Mouse (Mus musculus) spleen, postnatal 36 days (tissue): ENCODE results near the gene Gstp3.
"Not testable (repeated sequence)": the region's sequence is repeated elsewhere in the genome, so short reads cannot be mapped to it uniquely, and the experiment has no call there.

Source experiments
- DNase-seq, 2 experiments: peaks; one replicate each; pipeline ENCODE4 v3.0.0; 2022; ENCODE audit warnings: low spot score in 2 of 2, mixed read lengths in 1 of 2

Gstp3 gene

GRCm38 (mm10) chr19:4037788-4038232 is 21.6 kb downstream of the Gstp3 start, which contains the start of gene Gstp1:
Gstp1 (minus strand) TSS chr19:4037985.
- DNase-seq, result peak; percentile 88 to 89

- DNase-seq, result not testable (repeated sequence)
Observed at GRCm38 (mm10) chr19:4037154-4037787, 22.1 kb downstream of the Gstp3 start.

DNA sequence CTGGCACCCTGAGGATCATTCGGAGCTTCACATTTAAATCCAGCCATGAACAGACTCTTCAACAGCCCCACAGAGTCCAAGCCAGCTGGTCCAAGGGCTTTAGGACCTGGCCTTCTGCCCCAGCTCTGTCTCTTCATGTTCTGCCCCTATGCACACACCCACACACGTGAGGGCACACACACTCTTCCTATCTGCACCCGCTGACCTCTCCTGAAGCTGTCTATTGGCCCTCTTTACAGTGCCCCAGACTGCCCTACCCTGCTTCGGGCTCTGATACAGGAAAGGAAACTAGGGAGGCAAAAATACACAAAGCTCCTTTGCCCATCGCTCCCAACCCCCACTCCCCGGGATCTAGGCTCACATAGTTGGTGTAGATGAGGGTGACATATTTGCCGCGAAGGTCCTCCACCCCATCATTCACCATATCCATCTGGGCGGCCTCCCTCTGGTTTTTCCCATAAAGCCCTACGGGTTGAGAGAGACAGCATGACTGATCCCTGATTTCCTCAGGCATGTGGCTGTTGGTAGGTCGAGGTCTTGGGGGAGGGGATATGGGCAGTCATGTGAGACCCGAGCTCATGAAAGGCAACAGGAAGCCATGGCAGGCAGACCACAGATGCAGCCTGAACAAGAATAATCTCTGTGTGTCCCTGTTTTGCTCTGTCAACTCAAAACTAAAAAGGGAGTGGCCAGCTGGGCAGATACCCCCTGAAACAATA is 22.9 kb downstream of the Gstp3 start:
- no peak for DNase-seq

DNA sequence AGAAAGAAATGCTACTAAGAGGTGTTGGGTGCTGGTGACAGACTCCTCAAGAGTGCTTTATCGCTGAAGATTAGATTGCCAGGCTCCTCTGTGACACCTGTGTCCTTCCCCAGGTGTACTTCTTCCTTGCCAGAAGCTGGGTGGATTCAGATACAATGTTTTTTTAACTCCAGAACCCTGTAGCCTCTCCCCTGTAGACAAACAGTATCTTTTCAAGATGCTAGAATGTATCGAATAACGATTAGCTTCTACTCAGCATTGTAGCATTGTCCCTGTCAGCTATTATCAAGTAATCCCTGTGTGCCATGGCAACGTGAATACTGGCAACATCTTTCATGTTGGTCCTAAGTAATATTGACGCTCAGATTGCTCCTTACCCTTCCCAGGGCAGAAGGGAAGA is 25.6 kb downstream of the Gstp3 start:
- no peak for DNase-seq

- no peak for DNase-seq
Observed at GRCm38 (mm10) chr19:4033298-4033697, 26.1 kb downstream of the Gstp3 start.

- no peak for DNase-seq
Observed at GRCm38 (mm10) chr19:4032668-4033067, 26.7 kb downstream of the Gstp3 start.

DNA sequence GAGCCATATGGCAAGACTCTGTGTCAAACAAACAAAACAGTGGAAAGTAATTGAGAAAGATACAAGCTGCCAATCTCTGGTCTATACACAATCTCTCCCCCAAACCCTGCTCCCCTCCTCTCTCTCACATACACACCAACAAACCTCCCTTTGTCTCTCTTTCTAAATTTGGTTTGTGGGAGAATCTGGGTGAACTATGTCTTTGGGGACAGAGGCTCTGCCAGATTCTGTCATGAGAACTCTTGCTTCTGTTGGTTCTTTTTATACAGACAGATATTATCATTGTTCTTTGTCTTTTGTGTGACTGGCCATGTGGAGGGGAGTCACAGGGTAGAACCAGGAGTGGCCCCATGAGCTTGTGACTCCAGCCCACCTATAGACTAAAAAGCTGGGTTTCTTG is 31.8 kb downstream of the Gstp3 start:
- no peak for DNase-seq

DNA sequence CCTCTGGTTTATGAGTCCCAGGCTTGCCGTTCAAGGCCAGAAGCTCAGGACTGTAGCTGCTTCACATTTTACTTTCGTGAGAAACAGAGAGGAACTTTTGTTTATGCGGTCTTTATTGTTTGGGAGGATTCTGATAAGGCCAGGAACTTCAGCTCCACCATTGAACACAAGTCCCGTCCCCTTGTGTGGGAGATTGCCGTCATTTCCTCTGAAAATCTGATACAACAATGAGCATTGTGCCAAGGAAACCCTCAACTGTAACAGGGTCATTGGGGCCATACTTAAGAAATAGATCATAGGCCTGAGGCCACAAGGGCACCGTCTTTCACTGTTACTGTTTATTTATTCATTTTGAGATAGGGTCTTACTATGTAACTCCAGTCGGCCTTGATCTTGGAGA is 36.2 kb downstream of the Gstp3 start:
- DNase-seq, result no peak

DNA sequence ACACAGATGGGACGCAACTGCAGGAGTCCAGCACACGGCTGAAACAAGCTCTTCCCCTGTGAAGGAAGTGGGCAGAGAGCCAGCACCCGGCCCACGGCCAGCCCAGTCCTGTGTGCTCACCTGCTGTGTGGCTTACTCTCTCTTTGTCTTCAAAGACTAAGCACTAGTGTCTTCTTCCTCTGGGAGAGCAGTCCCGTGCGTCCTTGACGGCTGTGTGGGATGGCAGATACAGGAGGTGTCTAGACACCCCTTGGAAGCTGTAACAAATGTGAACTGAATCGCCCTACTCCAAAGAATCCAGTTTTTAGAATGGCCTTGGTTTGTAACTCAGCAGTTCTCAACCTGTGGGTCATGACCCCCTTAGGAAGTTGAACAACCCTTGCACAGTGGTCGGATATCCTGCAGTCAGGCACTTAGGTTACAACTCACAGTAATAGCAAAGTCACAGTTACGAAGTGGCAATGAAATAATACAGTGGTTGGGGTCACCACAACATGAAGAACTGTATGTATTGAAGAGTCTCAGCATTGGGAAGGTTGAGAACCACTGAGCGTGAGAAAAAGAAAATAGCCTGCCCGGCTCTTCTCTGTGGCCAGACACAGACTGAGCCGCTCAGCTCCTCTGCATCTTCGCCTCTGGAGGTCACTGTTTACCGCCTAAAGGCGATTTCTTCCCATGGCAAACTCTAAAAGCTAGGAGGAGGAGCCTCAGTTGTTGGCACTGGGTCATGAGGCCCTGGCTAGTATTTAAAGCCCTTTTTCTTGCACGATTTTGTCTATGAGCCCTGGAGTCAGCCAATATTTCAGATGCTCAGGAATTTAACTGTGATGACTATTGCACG is 40.4 kb downstream of the Gstp3 start:
- peak; percentile 71 to 76 for DNase-seq

DNA sequence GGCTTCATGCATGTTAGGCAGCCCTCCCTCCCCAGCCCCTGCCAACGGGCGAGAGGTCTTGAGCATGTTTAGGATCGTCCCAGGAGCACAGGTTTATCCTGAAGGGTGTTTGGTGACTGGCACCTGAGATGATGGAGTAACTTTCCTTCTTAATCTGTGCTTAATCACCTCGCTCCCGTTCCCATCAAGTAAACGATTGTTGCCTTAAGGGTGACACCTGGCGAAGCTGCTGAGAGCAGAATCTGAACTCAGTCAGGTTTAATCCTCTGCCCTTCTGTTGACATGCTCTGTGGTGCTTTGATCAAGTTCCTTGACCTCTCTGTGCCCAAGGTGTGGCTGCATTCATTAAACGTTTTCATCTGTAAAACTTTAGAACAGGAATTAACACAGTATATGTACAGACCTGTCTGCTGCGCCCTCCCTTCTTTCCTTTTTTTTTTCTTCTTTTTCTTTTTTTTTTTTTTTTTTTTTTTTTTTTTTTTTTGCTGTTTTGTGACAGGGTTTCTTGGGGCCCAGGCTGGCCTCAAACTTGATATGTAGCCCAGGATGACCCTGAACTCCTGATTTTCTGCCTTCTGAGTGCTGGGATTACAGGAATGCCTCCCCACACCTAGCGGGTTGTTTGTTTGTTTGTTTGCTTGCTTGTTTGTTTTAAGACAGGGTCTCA is 41.3 kb downstream of the Gstp3 start:
- DNase-seq, result no peak

- no peak for DNase-seq
Observed at GRCm38 (mm10) chr19:4015635-4016034, 43.7 kb downstream of the Gstp3 start.

- no peak for DNase-seq
Observed at GRCm38 (mm10) chr19:4014802-4015201, 44.6 kb downstream of the Gstp3 start.

DNA sequence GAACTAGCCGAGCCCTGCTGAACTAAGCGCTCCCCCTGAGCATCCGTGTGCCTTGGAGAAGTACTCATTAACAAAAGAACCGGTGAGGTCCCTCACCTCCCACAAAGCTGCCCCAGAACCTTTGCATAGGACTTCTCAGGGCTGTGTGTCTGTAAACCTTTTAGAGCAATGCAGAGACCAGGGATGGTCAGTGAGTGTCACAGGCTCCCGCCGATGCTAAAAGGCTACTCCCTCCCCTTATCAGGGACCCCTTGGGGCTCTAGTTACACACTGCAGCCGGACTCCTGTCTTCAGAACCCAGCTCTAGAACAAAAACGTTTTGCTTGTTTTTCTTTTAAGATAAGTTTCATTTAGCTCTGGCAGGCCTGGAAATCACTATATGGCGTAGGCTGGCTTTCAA is 46.3 kb downstream of the Gstp3 start:
- no peak for DNase-seq

DNA sequence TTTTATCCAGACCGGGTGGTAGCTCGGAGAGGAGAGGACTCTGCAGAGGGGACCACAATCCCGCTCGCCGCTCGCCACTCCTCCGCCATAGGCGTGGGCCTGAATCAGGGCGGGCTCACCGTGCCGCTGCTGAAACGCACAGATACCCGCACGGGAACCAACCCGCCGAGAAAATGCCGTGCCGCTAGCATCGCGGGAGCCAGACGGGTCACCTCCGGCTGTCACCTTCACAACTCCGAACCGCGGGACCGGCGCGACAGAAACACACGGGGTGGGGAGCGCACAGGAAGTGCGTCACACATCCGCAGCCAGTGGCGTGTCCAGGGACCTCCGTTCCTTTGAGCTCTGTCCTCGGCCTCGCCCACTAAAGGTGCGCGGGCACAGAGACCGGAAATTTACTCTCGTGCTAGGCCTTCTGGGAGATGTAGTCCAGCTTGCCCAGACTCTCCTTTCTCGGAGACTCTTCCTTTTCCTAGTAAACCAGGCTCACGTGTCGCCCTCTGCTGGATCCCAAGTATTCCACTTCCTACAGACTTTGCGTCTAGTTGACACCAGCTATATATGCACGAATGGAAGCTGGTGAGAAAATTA is 46.8 kb downstream of the Gstp3 start, which contains the start of gene Ndufv1:
Gene Ndufv1, minus strand, starts transcription at position 375 of the 591 bp plus-strand sequence.
- peak; percentile 97 to 98 for DNase-seq

DNA sequence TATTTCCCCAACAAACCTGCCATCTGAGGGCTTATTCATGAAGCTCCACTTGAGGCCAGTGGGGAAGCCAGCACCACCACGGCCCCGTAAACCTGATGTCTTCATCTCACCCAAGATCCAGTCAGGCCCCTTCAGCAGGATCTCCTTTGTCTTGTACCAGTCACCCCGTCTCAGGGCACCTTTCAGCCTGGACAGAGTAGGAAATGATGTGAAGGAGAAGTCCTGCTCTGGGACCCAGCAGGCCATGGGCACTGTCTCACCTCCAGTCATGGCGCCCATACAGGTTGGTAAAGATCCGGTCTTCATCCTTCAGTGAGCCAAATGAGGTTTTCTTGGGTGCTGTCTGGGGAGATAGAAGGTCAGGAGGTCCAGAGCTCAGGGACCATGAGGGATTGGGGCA is 48.3 kb downstream of the Gstp3 start:
- DNase-seq, result no peak
